Mouse (Mus musculus): ENCODE measurements around the gene A730061H03Rik. TPM values are rescaled to one million over a fixed set of nuclear protein-coding genes. Genes with fewer than 3 reads are reported as not detected.

A730061H03Rik gene
- polyA plus RNA-seq, 1 experiment from 2014 or later = 1.9 TPM

DNA sequence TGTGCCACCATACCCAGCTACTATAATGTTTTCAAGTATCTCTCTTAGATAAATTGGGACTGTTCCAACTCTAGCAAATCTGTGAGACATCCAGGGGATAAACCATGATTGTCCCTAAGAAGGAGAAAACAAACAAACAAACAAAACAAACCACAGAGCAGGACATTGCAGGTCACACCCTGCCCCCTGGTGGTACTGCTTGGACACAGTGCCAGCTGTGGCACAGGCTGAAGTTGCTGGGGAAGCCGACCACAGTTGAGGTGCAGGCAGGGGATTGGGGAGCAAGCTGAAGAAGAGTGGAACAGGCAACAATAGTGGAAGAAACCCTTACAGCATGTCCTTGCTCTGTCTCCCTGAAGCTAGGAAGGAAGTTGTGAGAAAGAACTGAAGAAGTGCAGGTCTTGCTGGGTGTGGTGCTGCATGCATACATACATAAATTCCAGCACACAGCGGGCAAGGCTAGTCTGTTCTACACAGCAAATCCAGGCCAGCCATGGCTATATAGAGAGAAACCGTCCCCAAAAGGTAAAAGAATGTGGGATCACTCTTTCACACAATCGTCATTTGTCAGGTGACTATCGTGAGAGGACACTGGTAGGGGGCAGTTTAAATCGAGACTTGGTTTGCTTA lies 24.0 kb downstream of the A730061H03Rik start:
- H3K4me1 ChIP-seq = peaks cover 37% of the 10 kb centered on the region
- 42% methylated on average over 6 of the region's 6 CpGs for WGBS (ENCODE audit: insufficient replicate concordance)
- H3K4me3 ChIP-seq = no peak overlapping the region
- 0 out of 2 replicates have a peak, but pooled peaks cover 8% of the 10 kb centered on the region for H3K27me3 ChIP-seq (replicated peaks)
- no peaks in the 10 kb centered on the region for H3K36me3 ChIP-seq
- ATAC-seq = no peak
- H3K9ac ChIP-seq = no peak overlapping the region
- H3K9me3 ChIP-seq (replicated peaks) = no peaks in the 10 kb centered on the region
- H3K4me2 ChIP-seq = no peak overlapping the region
- H3K27ac ChIP-seq = no peak overlapping the region

DNA sequence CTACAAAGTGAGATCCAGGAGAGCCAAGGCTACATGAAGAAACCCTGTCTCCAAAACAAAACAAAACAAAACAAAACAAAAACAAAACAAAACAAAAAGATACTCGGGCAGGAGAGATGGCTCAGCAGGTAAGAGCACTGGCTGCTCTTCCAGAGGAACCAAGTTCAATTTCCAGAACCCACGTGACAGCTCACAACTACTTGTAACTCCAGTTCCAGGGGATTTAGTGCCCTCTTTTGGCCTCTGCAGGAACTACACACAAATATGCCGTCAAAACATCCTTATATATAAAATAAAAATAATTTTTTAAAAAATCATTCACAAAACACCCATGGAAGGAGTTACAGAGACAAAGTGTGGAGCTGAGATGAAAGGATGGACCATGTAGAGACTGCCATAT lies 32.3 kb downstream of the A730061H03Rik start:
- Histone ChIP-seq H3K4me3 (no peak overlapping the region), H3K9me3 (replicated peaks) (no peaks in the 10 kb centered on the region), H3K27me3 (replicated peaks) (peaks cover 66% of the 10 kb centered on the region), H3K27ac (no peak overlapping the region), H3K4me1 (peaks cover 9% of the 10 kb centered on the region; the same call in 1 of the 2 replicates), H3K36me3 (no peaks in the 10 kb centered on the region), H3K4me2 (no peak overlapping the region), H3K9ac (no peak overlapping the region)
- WGBS (ENCODE audit: insufficient replicate concordance) = 8% methylated on average over 3 of the region's 3 CpGs
- ATAC-seq = no peak

GRCm38 (mm10) chr14:55526674-55527073 lies 33.5 kb downstream of the A730061H03Rik start:
- WGBS (ENCODE audit: insufficient replicate concordance) = 66% methylated on average over 2 of the region's 2 CpGs
- H3K27me3 ChIP-seq (replicated peaks) = peaks cover 76% of the 10 kb centered on the region

DNA sequence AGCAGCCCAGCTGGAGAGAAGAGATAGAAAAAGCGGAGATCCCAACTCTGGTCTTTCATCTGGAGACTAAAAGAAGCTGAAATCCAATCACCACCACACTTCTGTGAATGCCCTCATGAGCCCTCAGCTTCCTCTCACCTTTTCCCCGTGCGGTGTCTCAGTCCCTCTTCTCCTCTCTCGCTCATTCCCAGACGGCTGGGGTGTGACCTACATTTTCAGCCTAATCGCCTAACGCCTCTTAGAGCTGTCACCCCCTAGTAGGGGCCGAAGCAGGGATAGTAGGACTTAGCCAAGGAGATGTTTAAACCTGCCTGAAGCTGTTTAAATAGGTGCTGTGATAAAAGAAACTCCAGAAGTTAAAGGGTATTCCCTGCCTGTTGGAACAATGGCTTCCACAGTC lies 35.4 kb downstream of the A730061H03Rik start, which contains the start of gene Nrl:
Nrl (minus strand) TSS at position 197 of the 400 bp plus-strand sequence.
- peaks cover 82% of the 10 kb centered on the region for H3K27me3 ChIP-seq (replicated peaks)
- H3K4me3 ChIP-seq = no peak within 1 kb of the TSS
- no peak for ATAC-seq
- peaks cover 19% of the 10 kb centered on the region for H3K4me1 ChIP-seq
- 16% methylated on average over 8 of the region's 8 CpGs for WGBS (ENCODE audit: insufficient replicate concordance)
- no peak within 1 kb of the TSS for H3K4me2 ChIP-seq
- no peak within 1 kb of the TSS for H3K9ac ChIP-seq
- no peak within 1 kb of the TSS for H3K27ac ChIP-seq
- no peaks in the 10 kb centered on the region for H3K9me3 ChIP-seq (replicated peaks)
- H3K36me3 ChIP-seq = no peaks in the 10 kb centered on the region

More at GRCm38 (mm10) chr14:55526674-55527073, 33.5 kb downstream of the A730061H03Rik start:
- Histone ChIP-seq H3K4me1 (peaks cover 9% of the 10 kb centered on the region; the same call in 1 of the 2 replicates), H3K9me3 (replicated peaks) (no peaks in the 10 kb centered on the region), H3K27ac (no peak overlapping the region), H3K4me2 (no peak overlapping the region), H3K4me3 (no peak overlapping the region), H3K36me3 (no peaks in the 10 kb centered on the region), H3K9ac (no peak overlapping the region)
- no peak for ATAC-seq

- Histone ChIP-seq H3K9me3 (replicated peaks) (no peaks in the 10 kb centered on the region), H3K36me3 (no peaks in the 10 kb centered on the region), H3K27me3 (replicated peaks) (peaks cover 82% of the 10 kb centered on the region), H3K9ac (no peak overlapping the region), H3K4me1 (peaks cover 19% of the 10 kb centered on the region), H3K4me2 (no peak overlapping the region), H3K4me3 (no peak overlapping the region), H3K27ac (no peak overlapping the region)
- 38% methylated on average over 4 of the region's 4 CpGs for WGBS (ENCODE audit: insufficient replicate concordance)
- no peak for ATAC-seq
Observed at GRCm38 (mm10) chr14:55524062-55524461, 36.1 kb downstream of the A730061H03Rik start.

GRCm38 (mm10) chr14:55520451-55521361 lies 39.5 kb downstream of the A730061H03Rik start:
- Histone ChIP-seq H3K4me1 (peaks cover 19% of the 10 kb centered on the region), H3K27ac (no peak overlapping the region), H3K27me3 (replicated peaks) (peaks cover 100% of the 10 kb centered on the region), H3K9me3 (replicated peaks) (no peaks in the 10 kb centered on the region), H3K36me3 (no peaks in the 10 kb centered on the region), H3K9ac (peak overlapping the region; percentile 34), H3K4me2 (peak overlapping the region; percentile 68), H3K4me3 (peak overlapping the region; percentile 49)
- WGBS (ENCODE audit: insufficient replicate concordance) = 1% methylated on average over 61 of the region's 61 CpGs
- no peak for ATAC-seq

DNA sequence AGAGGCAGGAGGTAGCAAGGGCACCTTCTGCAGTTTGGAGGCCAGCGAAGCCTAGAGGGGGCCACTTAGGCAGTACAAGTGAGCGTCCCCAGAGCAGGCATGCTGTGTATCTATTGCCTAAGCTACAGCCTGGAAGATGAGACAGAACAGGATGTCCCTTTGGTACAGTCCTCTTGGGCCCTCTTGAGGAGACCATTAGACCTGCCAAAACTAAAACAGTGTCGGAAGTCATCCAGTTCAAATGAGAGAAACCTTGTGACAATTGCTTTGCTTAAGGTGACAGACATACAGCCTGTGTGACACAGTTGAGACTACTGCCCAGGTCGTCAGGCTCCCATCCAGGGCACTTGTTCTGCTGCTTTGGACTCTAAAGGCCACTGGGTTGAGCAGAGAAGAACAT lies 40.6 kb downstream of the A730061H03Rik start:
- H3K27ac ChIP-seq = no peak overlapping the region
- no peak overlapping the region for H3K9ac ChIP-seq
- H3K27me3 ChIP-seq (replicated peaks) = peaks cover 100% of the 10 kb centered on the region
- H3K4me3 ChIP-seq = no peak overlapping the region
- ATAC-seq = no peak
- WGBS (ENCODE audit: insufficient replicate concordance) = 50% methylated on average over 4 of the region's 4 CpGs
- no peaks in the 10 kb centered on the region for H3K36me3 ChIP-seq
- peaks cover 18% of the 10 kb centered on the region for H3K4me1 ChIP-seq
- H3K9me3 ChIP-seq (replicated peaks) = no peaks in the 10 kb centered on the region
- no peak overlapping the region for H3K4me2 ChIP-seq

GRCm38 (mm10) chr14:55518897-55519296 lies 41.3 kb downstream of the A730061H03Rik start:
- H3K4me1 ChIP-seq = peaks cover 18% of the 10 kb centered on the region
- 63% methylated on average over 2 of the region's 2 CpGs for WGBS (ENCODE audit: insufficient replicate concordance)
- no peak overlapping the region for H3K4me3 ChIP-seq
- H3K27me3 ChIP-seq (replicated peaks) = peaks cover 100% of the 10 kb centered on the region
- no peak for ATAC-seq
- H3K4me2 ChIP-seq = no peak overlapping the region
- no peak overlapping the region for H3K9ac ChIP-seq
- H3K9me3 ChIP-seq (replicated peaks) = no peaks in the 10 kb centered on the region
- no peak overlapping the region for H3K27ac ChIP-seq
- no peaks in the 10 kb centered on the region for H3K36me3 ChIP-seq

DNA sequence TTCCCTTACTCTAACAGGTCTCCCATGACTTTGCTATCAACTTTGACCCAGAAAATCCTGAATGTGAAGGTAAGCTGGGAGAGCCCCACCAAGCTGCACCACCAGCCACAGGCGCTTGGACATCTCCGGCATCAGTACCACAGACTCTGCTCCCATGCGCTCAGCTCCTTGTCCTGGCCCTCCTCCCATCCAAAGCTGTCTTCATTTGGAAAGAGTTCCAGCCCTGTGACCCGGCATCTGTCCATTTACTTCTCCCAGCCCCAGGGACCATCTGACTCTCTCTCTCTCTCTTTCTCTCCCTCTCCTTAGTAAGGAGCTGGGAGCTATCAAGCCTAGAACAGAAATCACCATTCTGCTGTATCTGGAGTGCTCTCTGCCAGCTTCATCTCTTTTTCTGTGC lies 44.4 kb downstream of the A730061H03Rik start:
- no peak overlapping the region for H3K27ac ChIP-seq
- peaks cover 29% of the 10 kb centered on the region for H3K4me1 ChIP-seq
- no peak overlapping the region for H3K4me3 ChIP-seq
- H3K4me2 ChIP-seq = no peak overlapping the region
- H3K9me3 ChIP-seq (replicated peaks) = no peaks in the 10 kb centered on the region
- peaks cover 99% of the 10 kb centered on the region for H3K27me3 ChIP-seq (replicated peaks)
- ATAC-seq = no peak
- no peak overlapping the region for H3K9ac ChIP-seq
- WGBS (ENCODE audit: insufficient replicate concordance) = 72% methylated on average over 4 of the region's 4 CpGs
- no peaks in the 10 kb centered on the region for H3K36me3 ChIP-seq

DNA sequence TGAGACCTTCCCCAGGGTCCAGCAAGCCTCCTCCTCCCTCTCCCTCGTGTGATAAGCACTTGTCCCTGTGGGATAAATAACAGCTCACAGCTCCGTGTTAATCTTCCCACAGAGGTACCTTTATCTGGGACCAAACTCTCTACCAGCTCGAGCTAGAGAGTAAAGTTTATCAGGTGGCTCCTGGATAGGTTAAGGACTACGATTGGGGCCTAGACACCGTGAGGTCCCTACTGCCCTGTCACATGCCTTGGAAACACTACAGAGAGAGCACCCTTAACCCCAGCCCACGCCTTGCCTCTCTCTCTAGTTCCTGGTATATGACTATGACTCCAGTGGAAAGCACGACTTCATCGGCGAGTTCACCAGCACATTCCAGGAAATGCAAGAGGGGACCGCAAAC lies 46.3 kb downstream of the A730061H03Rik start:
- peak; percentile 65 for ATAC-seq
- Histone ChIP-seq H3K9me3 (replicated peaks) (no peaks in the 10 kb centered on the region), H3K27ac (no peak overlapping the region), H3K36me3 (no peaks in the 10 kb centered on the region), H3K4me1 (peaks cover 30% of the 10 kb centered on the region), H3K27me3 (replicated peaks) (peaks cover 97% of the 10 kb centered on the region), H3K9ac (no peak overlapping the region), H3K4me2 (peak overlapping the region; percentile 25), H3K4me3 (no peak overlapping the region)
- WGBS (ENCODE audit: insufficient replicate concordance) = 25% methylated on average over 10 of the region's 10 CpGs

DNA sequence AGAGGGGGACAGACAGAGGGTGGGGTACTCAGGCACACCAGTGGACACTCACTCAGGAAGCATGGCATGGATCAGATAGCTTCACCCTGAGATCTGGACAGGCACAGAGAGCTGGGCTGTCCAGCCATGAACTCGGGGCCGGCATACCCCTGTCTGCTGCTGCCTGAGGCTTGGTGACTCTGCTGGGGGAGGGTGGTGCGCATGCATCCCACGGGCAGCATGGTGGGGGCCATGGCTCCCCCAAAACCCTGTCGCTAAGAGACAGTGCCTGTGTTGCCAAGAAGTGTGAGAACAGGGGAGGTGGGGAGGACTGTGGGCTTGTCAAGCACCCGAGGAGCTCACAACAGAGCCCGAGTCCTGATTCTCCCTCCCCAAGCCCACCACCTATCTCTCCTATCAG lies 49.2 kb downstream of the A730061H03Rik start:
- no peak overlapping the region for H3K4me2 ChIP-seq
- H3K4me3 ChIP-seq = no peak overlapping the region
- H3K27ac ChIP-seq = no peak overlapping the region
- ATAC-seq = no peak; the same call in 1 of the 2 replicates
- H3K27me3 ChIP-seq (replicated peaks) = peaks cover 90% of the 10 kb centered on the region
- peaks cover 30% of the 10 kb centered on the region for H3K4me1 ChIP-seq
- no peak overlapping the region for H3K9ac ChIP-seq
- no peaks in the 10 kb centered on the region for H3K36me3 ChIP-seq
- WGBS (ENCODE audit: insufficient replicate concordance) = 40% methylated on average over 7 of the region's 7 CpGs
- H3K9me3 ChIP-seq (replicated peaks) = no peaks in the 10 kb centered on the region

- Histone ChIP-seq H3K4me1 (peaks cover 30% of the 10 kb centered on the region), H3K36me3 (no peaks in the 10 kb centered on the region), H3K4me3 (no peak within 1 kb of the TSS), H3K4me2 (no peak within 1 kb of the TSS), H3K27ac (no peak within 1 kb of the TSS), H3K9me3 (replicated peaks) (no peaks in the 10 kb centered on the region), H3K9ac (no peak within 1 kb of the TSS), H3K27me3 (replicated peaks) (peaks cover 85% of the 10 kb centered on the region)
- no peak for ATAC-seq
- 64% methylated on average over 20 of the region's 22 CpGs for WGBS (ENCODE audit: insufficient replicate concordance)
Observed at GRCm38 (mm10) chr14:55510125-55510731, 50.0 kb downstream of the A730061H03Rik start, which contains the start of gene Cpne6. Cpne6 (plus strand) TSS chr14:55510445.

All from liver, embryonic 12.5 days (tissue).